Mouse (Mus musculus) stomach, postnatal 0 days (tissue): ENCODE data around the gene Edc3.

Source experiments
- CTCF ChIP-seq: IDR thresholded peaks from 2 replicates; pipeline ENCODE4 v1.5.1; 2016; ENCODE audit warnings: antibody characterized with exemption, low read depth, mild to moderate bottlenecking, moderate library complexity
- EP300 ChIP-seq: optimal IDR thresholded peaks from 2 replicates; pipeline ENCODE3; 2016; ENCODE audit warnings: antibody characterized with exemption

- TF ChIP-seq CTCF: no peak
- TF ChIP-seq EP300: no peak
These were observed 31.5 kb downstream of the Edc3 start for GRCm38 (mm10) chr9:57739863-57740262.
